Mouse (Mus musculus) liver, adult (tissue): ENCODE measurements around the gene Fam172a.

Experiments
- GATA4 ChIP-seq: IDR thresholded peaks from 2 replicates; pipeline ENCODE4 v1.6.1; 2014; ENCODE audit warnings: mild to moderate bottlenecking, low read length; ENCODE audit not compliant: insufficient replicate concordance

Fam172a gene

GRCm38 (mm10) chr13:78206891-78207430 lies 505.1 kb downstream of the Fam172a start:
- no peak for TF ChIP-seq GATA4

GRCm38 (mm10) chr13:78207796-78208645 lies 506.2 kb downstream of the Fam172a start:
- no peak for TF ChIP-seq GATA4

- no peak for TF ChIP-seq GATA4
Observed at GRCm38 (mm10) chr13:78208689-78209410, 507.0 kb downstream of the Fam172a start.

- no peak for TF ChIP-seq GATA4
Observed at GRCm38 (mm10) chr13:78209611-78210028, 507.8 kb downstream of the Fam172a start.

GRCm38 (mm10) chr13:78210029-78210747 lies 508.4 kb downstream of the Fam172a start:
- TF ChIP-seq GATA4: no peak

- no peak for TF ChIP-seq GATA4
Observed at GRCm38 (mm10) chr13:78210748-78211089, 508.9 kb downstream of the Fam172a start.

- no peak for TF ChIP-seq GATA4
Observed at GRCm38 (mm10) chr13:78211231-78212010, 509.6 kb downstream of the Fam172a start.

- TF ChIP-seq GATA4: no peak
Observed at GRCm38 (mm10) chr13:78212111-78212510, 510.3 kb downstream of the Fam172a start.

- no peak for TF ChIP-seq GATA4
Observed at GRCm38 (mm10) chr13:78213155-78213554, 511.3 kb downstream of the Fam172a start.

GRCm38 (mm10) chr13:78215223-78215622 lies 513.4 kb downstream of the Fam172a start:
- TF ChIP-seq GATA4: no peak
